8 mouse cellular contexts compared by ENCODE assay signal in the genomic region with DNA sequence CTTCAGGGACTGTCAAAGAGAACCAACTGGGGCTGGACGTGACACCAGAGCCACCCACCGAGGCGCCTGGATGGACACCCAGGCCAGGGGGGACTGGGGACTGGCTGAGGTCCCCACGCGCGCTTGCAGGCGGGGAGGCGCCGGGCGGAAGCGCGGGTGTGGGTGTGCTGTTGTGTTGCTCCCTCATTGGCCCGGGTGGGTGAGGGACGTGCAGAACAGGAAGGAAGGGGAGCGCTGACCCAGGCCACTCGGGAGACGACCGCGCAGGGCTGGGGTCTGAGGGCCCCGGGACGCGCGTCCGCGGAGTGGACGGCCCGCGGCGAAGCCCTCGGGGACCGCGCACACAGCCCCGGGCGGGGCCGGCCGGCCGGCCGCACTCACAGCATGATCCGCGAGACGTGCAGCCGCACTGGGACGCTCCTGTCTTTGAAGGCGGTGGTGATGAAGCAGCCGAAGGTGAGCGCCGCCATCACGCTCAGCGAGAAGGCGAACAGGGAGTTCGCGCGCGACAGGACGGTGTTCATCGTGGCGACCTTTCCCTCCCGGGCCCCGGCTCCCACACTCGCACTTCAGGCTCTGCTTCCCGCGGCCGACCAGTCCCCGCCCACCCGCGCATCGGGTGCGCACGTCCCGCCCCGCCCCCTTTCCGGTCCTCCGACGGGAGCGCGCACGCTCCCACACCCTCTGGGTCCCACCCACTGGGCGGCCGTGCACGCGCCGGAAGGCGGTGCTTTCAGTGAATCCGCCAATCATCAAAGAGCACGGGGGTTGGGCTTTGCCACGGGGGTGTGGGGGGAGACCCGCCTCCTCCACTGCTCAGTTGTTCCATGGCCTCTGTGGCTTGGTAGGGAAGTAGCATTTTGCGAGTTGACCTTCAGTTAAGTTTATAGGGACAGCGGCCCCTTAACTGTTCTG. TPM values are rescaled to one million over a fixed set of nuclear protein-coding genes. Genes with fewer than 3 reads are reported as not detected.
DNase-seq lines count a peak whose midpoint lies in the region; ATAC-seq and TF ChIP-seq lines count a peak whose summit lies in the region.

A gene (plus strand): TSS at position 199 of the 915 bp plus-strand sequence.
A gene (minus strand): TSS at position 617 of the 915 bp plus-strand sequence.

- peak within 1 kb of the TSS; percentile 94 for H3K9ac ChIP-seq in heart, embryonic 12.5 days
- H3K9ac ChIP-seq in kidney, postnatal 0 days (ENCODE audit: low read depth, low read length), result peak within 1 kb of the TSS; percentile 94
- H3K9ac ChIP-seq in liver, embryonic 11.5 days (ENCODE audit: low read depth, low read length), result peak within 1 kb of the TSS; percentile 93
- H3K9ac ChIP-seq in stomach, embryonic 14.5 days (replicated peaks; ENCODE audit: low read depth, low read length), result peak within 1 kb of the TSS; percentile 81

- TF ChIP-seq CTCF in C2C12 (IDR thresholded peaks at IDR 0.05; ENCODE audit: control insufficient read depth, insufficient read depth, insufficient read length), result no peak
- no peak for TF ChIP-seq CTCF in kidney, postnatal 0 days (IDR thresholded peaks at IDR 0.05; ENCODE audit: low read depth)

- H3K36me3 ChIP-seq in C2C12 (ENCODE audit: control insufficient read depth, insufficient read depth), result peaks cover 18% of the 10 kb centered on the region
- H3K36me3 ChIP-seq in heart, embryonic 12.5 days, result peaks cover 11% of the 10 kb centered on the region
- no peaks in the 10 kb centered on the region for H3K36me3 ChIP-seq in kidney, postnatal 0 days (ENCODE audit: insufficient read depth, low read length)
- H3K36me3 ChIP-seq in liver, embryonic 11.5 days (ENCODE audit: control insufficient read depth, insufficient read depth, low read length), result peaks cover 3% of the 10 kb centered on the region; the same call in 1 of the 2 replicates
- peaks cover 4% of the 10 kb centered on the region; the same call in 1 of the 2 replicates for H3K36me3 ChIP-seq in stomach, embryonic 14.5 days (ENCODE audit: control insufficient read depth, insufficient read depth, low read length)

- peak within 1 kb of the TSS; percentile 72 for H3ac ChIP-seq in C2C12 (ENCODE audit: control insufficient read depth, insufficient read length, low read depth)

- peaks cover 13% of the 10 kb centered on the region; the same call in 1 of the 2 replicates for H3K4me1 ChIP-seq in heart, embryonic 12.5 days (replicated peaks)
- H3K4me1 ChIP-seq in kidney, postnatal 0 days (replicated peaks; ENCODE audit: insufficient read depth, low read length), result 0 out of 2 replicates have a peak, but pooled peaks cover 3% of the 10 kb centered on the region
- peaks cover 14% of the 10 kb centered on the region for H3K4me1 ChIP-seq in liver, embryonic 11.5 days (replicated peaks; ENCODE audit: control insufficient read depth, insufficient read depth, low read length)
- peaks cover 8% of the 10 kb centered on the region; the same call in 1 of the 2 replicates for H3K4me1 ChIP-seq in stomach, embryonic 14.5 days (ENCODE audit: control insufficient read depth, insufficient read depth, low read length)

- no peaks in the 10 kb centered on the region for H3K27me3 ChIP-seq in C2C12 (ENCODE audit: control insufficient read depth, insufficient read depth, insufficient read length)
- no peaks in the 10 kb centered on the region for H3K27me3 ChIP-seq in heart, embryonic 12.5 days (replicated peaks)
- no peaks in the 10 kb centered on the region for H3K27me3 ChIP-seq in kidney, postnatal 0 days (ENCODE audit: insufficient read depth, low read length)
- H3K27me3 ChIP-seq in liver, embryonic 11.5 days (replicated peaks; ENCODE audit: control insufficient read depth, insufficient read depth, low read length), result no peaks in the 10 kb centered on the region
- H3K27me3 ChIP-seq in stomach, embryonic 14.5 days (ENCODE audit: control insufficient read depth, insufficient read depth, low read length), result no peaks in the 10 kb centered on the region

- H3K4me2 ChIP-seq in heart, embryonic 12.5 days, result peak within 1 kb of the TSS; percentile 78
- H3K4me2 ChIP-seq in kidney, postnatal 0 days (ENCODE audit: low read length), result peak within 1 kb of the TSS; percentile 82
- H3K4me2 ChIP-seq in liver, embryonic 11.5 days, result peak within 1 kb of the TSS; percentile 75
- peak within 1 kb of the TSS; percentile 59 for H3K4me2 ChIP-seq in stomach, embryonic 14.5 days (replicated peaks; ENCODE audit: low read depth, low read length)

- peak within 1 kb of the TSS; percentile 79 for H3K4me3 ChIP-seq in C2C12 (ENCODE audit: insufficient read depth, poor library complexity, severe bottlenecking)
- peak within 1 kb of the TSS; percentile 89 for H3K4me3 ChIP-seq in heart, embryonic 12.5 days
- peak within 1 kb of the TSS; percentile 92 for H3K4me3 ChIP-seq in kidney, postnatal 0 days (replicated peaks; ENCODE audit: low read depth, low read length)
- H3K4me3 ChIP-seq in liver, embryonic 11.5 days (ENCODE audit: low read depth, low read length), result peak within 1 kb of the TSS; percentile 89
- peak within 1 kb of the TSS; percentile 89 for H3K4me3 ChIP-seq in stomach, embryonic 14.5 days (ENCODE audit: low read depth, low read length)

- peaks cover 30% of the 10 kb centered on the region for H3K79me3 ChIP-seq in C2C12 (ENCODE audit: low read depth)

- no peaks in the 10 kb centered on the region for H3K9me3 ChIP-seq in heart, embryonic 12.5 days (replicated peaks)
- H3K9me3 ChIP-seq in kidney, postnatal 0 days (replicated peaks; ENCODE audit: low read length), result no peaks in the 10 kb centered on the region
- no peaks in the 10 kb centered on the region for H3K9me3 ChIP-seq in liver, embryonic 11.5 days (ENCODE audit: control insufficient read depth, low read length)
- H3K9me3 ChIP-seq in stomach, embryonic 14.5 days (ENCODE audit: control insufficient read depth, low read depth, low read length), result no peaks in the 10 kb centered on the region

- WGBS in heart, embryonic 12.5 days, result under 1% methylated on average over 89 of the region's 89 CpGs
- under 1% methylated on average over 87 of the region's 89 CpGs for WGBS in kidney, postnatal 0 days
- under 1% methylated on average over 75 of the region's 89 CpGs for WGBS in liver, embryonic 11.5 days
- WGBS in stomach, embryonic 14.5 days, result under 1% methylated on average over 71 of the region's 89 CpGs

- peak; percentile 93 for ATAC-seq in erythroid progenitor cell, adult 5-6 weeks (replicated peaks; ENCODE audit: low FRiP score, poor library complexity, severe bottlenecking)
- peak; percentile 96 for ATAC-seq in heart, embryonic 12.5 days (ENCODE audit: insufficient number of reproducible peaks, low FRiP score)
- peak; percentile 96 for ATAC-seq in kidney, postnatal 0 days (replicated peaks; ENCODE audit: low FRiP score, low read depth)
- ATAC-seq in liver, embryonic 11.5 days (replicated peaks; ENCODE audit: low FRiP score), result peak; percentile 94
- ATAC-seq in stomach, embryonic 14.5 days (ENCODE audit: insufficient number of reproducible peaks, insufficient read depth, low FRiP score, low read depth), result peak; percentile 98

- peak within 1 kb of the TSS; percentile 87 for H3K27ac ChIP-seq in heart, embryonic 12.5 days (ENCODE audit: poor library complexity, severe bottlenecking)
- peak within 1 kb of the TSS; percentile 89 for H3K27ac ChIP-seq in kidney, postnatal 0 days
- peak within 1 kb of the TSS; percentile 84 for H3K27ac ChIP-seq in liver, embryonic 11.5 days (ENCODE audit: low read depth, low read length)
- H3K27ac ChIP-seq in stomach, embryonic 14.5 days (ENCODE audit: low read length), result peak within 1 kb of the TSS; percentile 85

- peaks cover 46% of the 10 kb centered on the region for H3K79me2 ChIP-seq in C2C12 (ENCODE audit: control insufficient read depth, insufficient read depth)

- DNase-seq in brain, embryonic 18.5 days (ENCODE audit: low read depth, low spot score), result peak; percentile 89
- DNase-seq in kidney, postnatal 0 days (ENCODE audit: low spot score), result peak; percentile 96
- DNase-seq in liver, embryonic 11.5 days (ENCODE audit: low spot score), result peak; percentile 93
- peak; percentile 97 for DNase-seq in naive thymus-derived CD4-positive, alpha-beta T cell, adult 2 months (ENCODE audit: low read depth)

TF ChIP-seq in C2C12, 6 proteins besides CTCF, POLR2A, EP300 and RAD21:
- TF ChIP-seq CEBPB (IDR thresholded peaks at IDR 0.05; ENCODE audit: low read depth) (no peak), MYOD1 (IDR thresholded peaks at IDR 0.05; ENCODE audit: control insufficient read depth, insufficient read length, low read depth) (no peak), MAX (IDR thresholded peaks at IDR 0.05) (peak; percentile 65)

RNA-seq across cellular contexts. Expression of the first gene that starts in this region (rescaled TPM):
- 146 TPM for polyA plus RNA-seq in C2C12 (2012; fragmentation: generic; extraction: Trizol)
- total RNA-seq in erythroid progenitor cell, adult 5-6 weeks (2015; ENCODE audit: low replicate concordance), result not detected in 2 replicates
- not detected in 2 replicates for total RNA-seq in erythroid progenitor cell, adult 5-6 weeks (2017; ENCODE audit: low replicate concordance)
- 4.3 TPM in 2 replicates for polyA plus RNA-seq in heart, embryonic 12.5 days (2016; fragmentation: Nextera tagmentation; extraction: Ambion mirVana)
- polyA plus RNA-seq in kidney, postnatal 0 days (2015; fragmentation: Nextera tagmentation; extraction: Ambion mirVana), result 6.2 and 6.6 TPM in 2 replicates
- 2.7 and 6.2 TPM in 2 replicates for polyA plus RNA-seq in liver, embryonic 11.5 days (2014; fragmentation: Nextera tagmentation; extraction: Ambion mirVana)
- 7.1 and 7.9 TPM in 2 replicates for polyA plus RNA-seq in stomach, embryonic 14.5 days (2014; fragmentation: Nextera tagmentation; extraction: Ambion mirVana)

RNA-seq across cellular contexts. Expression of the second gene that starts in this region (rescaled TPM):
- polyA plus RNA-seq in C2C12 (2012; fragmentation: generic; extraction: Trizol), result 25.1 TPM
- total RNA-seq in erythroid progenitor cell, adult 5-6 weeks (2015; ENCODE audit: low replicate concordance), result 37.1 and 38.6 TPM in 2 replicates
- total RNA-seq in erythroid progenitor cell, adult 5-6 weeks (2017; ENCODE audit: low replicate concordance), result 23.2 and 32.3 TPM in 2 replicates
- 84.1 and 89.5 TPM in 2 replicates for polyA plus RNA-seq in heart, embryonic 12.5 days (2016; fragmentation: Nextera tagmentation; extraction: Ambion mirVana)
- 94.0 and 103 TPM in 2 replicates for polyA plus RNA-seq in kidney, postnatal 0 days (2015; fragmentation: Nextera tagmentation; extraction: Ambion mirVana)
- polyA plus RNA-seq in liver, embryonic 11.5 days (2014; fragmentation: Nextera tagmentation; extraction: Ambion mirVana), result 122 and 144 TPM in 2 replicates
- 74.0 and 86.9 TPM in 2 replicates for polyA plus RNA-seq in stomach, embryonic 14.5 days (2014; fragmentation: Nextera tagmentation; extraction: Ambion mirVana)

Comparison
In these comparisons a context has a peak if more than half of its experiments do, and no peak if none do; other contexts are left out.
1. Peak in every context shown above with its lines: DNase-seq, ATAC-seq, H3K4me3 ChIP-seq and H3K27ac ChIP-seq.
2. RNA of the first gene that starts in this region (polyA plus RNA-seq): 146 TPM in C2C12 (single experiment); 7.1 to 7.9 TPM in stomach, embryonic 14.5 days, 6.2 to 6.6 TPM in kidney, postnatal 0 days, 2.7 to 6.2 TPM in liver, embryonic 11.5 days and 4.3 TPM in heart, embryonic 12.5 days; every median in the first group is over 10 times any median in the second.